Mouse (Mus musculus): ENCODE results near the gene Nos1ap. TPM values are rescaled to one million over a fixed set of nuclear protein-coding genes. Genes with fewer than 3 reads are reported as not detected.

The Nos1ap gene
- total RNA-seq, 2 experiments from 2014 or later: 140 to 141 TPM

DNA sequence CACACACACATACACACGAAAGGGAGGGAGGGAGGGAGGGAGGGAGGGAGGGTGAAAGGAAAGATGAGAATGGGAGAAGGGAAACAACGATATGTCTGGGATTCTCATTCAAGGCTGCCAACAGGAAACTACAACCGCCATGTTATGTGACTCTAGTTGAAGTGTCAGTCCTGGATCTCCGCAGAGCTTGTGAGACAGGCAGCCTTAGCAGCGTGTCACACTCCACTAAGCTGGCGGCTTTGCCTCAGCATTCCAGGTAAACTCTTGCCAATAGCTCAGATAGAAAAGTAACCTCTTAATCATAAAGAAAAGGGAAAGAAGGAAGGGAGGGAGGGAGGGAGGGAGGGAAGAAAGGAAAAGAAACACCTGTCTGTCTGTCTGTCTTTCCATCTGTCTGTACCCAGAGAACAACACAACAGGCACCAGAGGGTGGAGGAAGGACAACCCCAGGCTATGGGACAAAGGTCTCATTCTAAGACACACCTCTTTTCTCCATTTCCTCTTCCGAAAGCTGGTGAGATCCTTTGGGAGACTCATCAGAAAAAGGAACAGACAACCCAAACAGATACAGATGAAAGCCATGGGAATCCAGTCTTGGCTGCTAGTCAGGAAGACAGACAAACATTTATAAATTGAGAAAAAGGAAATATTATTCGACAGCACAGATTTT, 107.3 kb downstream of the Nos1ap start:
- intact Hi-C loops (cut with DNase I): no loop called here
- DNase-seq (ENCODE audit: low spot score in 2 of 2): no peak

DNA sequence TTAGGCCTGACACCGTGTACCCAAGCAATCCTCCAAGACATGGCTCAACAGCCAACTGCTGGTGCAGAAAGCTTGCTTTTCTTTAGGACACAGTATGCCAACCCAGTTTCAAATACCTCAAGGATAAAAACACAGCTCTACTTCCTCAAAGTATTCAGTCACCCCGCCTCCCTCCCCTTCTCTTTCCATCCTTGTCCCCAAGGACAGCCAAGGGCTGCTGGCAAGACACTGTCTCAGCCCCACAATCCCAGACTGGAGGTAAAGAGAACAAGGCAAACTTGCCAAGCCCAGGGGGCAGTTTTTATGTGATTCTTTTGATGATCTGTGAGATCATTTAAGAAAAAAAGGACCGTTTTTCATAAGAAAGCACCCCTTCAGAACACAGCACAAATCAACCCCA, 108.6 kb downstream of the Nos1ap start:
- no peak for DNase-seq (ENCODE audit: low spot score in 2 of 2)
- intact Hi-C loops (cut with DNase I): no loop called here

DNA sequence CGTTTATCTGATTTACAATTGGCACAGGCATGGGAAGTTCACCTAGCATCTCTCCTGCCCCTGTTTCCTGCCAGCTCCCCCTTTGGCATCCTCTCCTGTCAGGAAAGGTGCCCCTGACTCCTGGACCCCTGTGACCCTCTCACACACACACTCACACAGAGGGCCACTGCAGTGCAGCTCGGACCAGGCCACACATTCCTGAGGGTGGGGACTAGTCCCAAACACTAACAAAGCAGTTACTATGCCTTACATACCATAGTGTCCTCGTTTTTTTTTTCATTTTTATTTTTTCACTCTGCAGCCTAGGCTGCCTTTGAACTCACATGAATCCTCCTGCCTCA, 110.2 kb downstream of the Nos1ap start:
- intact Hi-C loops (cut with DNase I): no loop called here

DNA sequence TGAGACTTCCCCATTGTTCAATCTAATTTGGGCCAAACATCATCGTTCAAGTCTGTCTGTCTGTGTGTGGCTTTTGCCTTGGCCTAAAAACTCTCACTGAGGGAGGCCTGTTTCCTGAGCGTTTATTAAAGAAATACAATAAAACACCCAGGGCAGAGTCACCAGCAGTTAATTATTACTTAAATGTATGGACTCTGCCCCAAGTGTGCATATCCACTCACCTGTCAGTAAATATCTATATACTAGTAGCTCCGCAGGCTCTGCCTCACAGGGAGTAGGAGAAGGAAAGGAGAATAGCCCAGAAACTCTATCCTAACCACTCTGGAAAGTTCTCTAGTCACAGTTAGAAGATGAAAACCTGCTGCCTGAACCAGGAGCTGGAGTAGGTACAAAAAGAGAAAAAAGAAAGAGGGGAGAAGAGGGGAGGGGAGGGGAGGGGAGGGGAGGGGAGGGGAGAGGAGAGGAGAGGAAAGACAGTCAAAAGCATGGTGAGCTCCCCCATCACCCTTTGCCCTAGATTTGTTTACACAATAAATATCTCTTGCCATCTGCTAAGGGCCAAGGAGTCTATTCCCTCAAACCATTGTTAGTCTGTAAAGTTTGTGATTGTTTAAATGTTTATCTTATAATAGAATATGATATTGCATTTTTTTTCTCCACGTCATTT, 110.7 kb downstream of the Nos1ap start:
- DNase-seq (ENCODE audit: low spot score in 2 of 2): no peak
- intact Hi-C loops (cut with DNase I): no loop called here

More for the DNA sequence above, 110.2 kb downstream of the Nos1ap start:
- no peak for DNase-seq (ENCODE audit: low spot score in 2 of 2)

DNA sequence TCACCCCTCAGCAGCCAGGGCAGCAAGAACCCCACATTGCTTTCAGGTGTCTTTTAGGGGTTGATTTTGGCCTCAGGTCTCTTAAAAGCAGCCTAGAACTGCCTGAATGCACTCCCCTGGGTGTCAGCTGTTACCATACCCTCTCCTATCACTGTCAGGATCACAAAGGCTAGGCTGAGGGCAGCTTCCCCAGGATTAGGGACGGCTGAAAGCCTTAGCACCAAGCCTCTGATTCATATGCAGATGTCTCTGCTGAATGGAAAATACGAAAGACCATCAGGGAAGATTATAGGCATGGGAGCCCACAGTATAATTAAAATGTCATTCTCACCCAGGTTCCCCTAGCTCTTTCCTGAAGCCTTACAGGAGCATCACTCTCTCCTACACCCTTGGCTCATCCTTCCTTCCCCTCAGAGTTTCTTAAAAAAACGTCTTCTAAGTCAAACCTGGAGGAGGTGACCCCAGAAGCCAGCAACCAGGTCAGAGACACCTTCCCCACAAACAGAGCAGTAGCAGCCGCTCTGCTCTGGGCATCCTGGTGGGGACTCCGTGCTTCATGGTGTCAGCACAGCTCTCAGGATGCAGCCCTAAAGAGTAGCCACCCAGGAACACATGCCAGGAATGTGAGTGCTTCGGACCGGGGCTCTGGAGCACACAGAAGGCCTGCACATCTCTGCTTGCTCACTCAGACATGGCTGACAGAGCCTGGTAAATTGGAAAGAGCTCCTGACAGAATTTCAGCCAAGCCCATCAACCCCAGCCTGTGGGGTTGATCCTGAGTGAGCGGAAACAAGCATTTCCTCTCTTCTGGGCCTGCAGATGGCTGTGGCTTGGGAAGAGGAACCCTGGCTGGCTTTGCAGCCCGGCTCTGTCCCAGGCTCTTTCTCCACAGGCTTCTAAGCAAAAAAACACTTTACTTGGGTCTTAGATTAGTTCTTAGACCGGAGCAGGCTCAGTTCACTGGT, 111.7 kb downstream of the Nos1ap start:
- no peak for DNase-seq (ENCODE audit: low spot score in 2 of 2)
- intact Hi-C loops (cut with DNase I): no loop called here

DNA sequence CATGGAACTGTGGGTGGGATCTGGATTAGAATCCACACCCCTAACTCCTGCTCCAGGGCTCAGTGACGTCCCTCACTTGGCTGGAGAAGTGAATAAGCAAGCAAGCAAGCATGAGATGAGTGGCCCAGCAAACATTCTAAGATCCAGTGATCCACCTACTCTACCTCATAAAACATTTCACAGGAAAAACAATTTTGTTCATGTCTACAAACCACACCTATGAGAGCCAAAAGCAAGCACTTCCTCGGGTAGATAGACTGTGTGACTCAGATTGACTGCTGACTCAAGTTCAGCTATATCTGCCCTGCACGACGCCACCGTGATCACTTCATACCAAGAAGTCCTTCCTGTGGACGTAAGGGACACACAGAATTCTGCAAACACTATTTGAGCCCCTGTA, 116.2 kb downstream of the Nos1ap start:
- no peak for DNase-seq (ENCODE audit: low spot score in 2 of 2)
- intact Hi-C loops (cut with DNase I): no loop called here

DNA sequence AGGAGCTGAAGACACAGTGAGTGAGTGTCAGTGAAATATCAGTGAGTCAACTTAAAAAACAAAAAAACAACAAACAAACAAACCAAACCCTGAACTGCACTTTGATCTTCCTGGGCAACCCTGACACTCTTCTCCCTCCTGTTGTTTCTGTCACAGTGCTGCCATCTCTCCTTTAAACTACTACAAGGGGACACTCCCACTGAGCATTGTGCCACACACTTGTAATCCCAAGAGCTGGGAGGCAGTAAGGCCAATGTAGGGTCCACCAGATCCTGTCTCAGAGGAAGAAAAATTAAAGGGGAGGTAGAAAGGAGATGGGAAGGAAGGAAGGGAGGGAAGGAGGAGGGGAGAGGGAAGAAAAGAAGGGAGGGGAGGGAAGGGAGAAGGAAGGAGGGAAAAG, 116.8 kb downstream of the Nos1ap start:
- intact Hi-C loops (cut with DNase I): no loop called here
- no peak for DNase-seq (ENCODE audit: low spot score in 2 of 2)

DNA sequence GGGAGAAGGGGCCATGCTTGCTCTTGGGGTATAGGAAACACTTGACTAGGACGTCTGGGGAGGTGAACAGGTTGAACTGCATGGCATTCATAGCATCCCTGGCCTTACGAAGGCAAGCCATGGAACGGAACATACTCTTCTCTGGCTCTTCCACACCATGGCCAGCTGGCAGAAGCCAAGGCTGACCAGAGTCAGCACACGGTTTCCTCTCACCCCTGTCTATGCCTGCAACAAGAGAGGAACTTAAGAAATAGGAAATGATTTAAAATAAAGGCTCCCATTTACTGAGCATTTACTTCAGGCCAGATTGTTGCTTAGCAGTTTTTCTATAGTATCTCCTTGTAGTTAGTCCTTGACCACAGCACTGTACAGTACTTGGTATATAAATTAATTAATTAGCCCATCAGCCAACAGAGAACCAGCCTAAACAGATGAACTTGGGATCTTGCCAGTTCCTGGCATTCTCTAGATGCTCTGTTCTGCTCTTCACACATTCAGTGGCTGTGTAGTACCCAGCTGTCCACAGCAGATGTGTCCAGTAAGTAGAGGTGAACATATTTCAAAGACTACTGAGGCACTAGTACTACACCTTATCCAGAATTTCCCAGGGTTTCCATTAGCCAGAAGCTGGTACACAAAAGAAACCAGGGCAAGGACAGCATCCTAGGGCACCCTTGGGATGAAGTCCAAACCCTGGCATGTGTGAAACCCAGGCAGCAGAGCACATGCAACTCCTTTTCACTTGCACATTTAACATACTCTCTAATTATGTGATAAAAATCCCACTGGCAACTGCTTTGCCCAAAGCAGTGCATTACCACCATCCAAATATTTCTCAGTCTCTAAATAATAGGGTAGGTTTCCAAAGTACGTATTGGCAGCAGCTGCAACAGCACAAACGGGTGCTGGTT, 123.3 kb downstream of the Nos1ap start:
- no peak for DNase-seq (ENCODE audit: low spot score in 2 of 2)
- intact Hi-C loops (cut with DNase I): no loop called here

DNA sequence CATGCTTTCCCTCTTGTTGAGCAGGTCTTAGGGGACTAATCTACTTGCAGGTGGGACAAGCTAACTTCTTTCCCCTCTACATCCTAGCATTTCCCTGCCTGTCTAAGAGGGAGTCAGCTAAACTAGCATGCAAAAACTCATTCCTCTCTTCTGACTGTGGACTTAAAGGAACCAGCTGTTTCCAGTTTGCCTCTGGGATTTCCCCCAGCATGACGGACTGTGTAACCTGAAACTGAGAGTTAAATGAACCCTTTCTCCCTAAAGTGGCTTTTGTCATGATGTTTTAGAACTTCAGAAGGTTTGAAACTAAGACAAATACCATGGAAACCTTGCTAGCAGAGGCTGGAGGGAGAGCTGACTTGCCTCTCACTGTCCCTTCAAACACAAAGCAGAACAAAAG, 127.5 kb downstream of the Nos1ap start:
- intact Hi-C loops (cut with DNase I): no loop called here
- DNase-seq (ENCODE audit: low spot score in 2 of 2): no peak

DNA sequence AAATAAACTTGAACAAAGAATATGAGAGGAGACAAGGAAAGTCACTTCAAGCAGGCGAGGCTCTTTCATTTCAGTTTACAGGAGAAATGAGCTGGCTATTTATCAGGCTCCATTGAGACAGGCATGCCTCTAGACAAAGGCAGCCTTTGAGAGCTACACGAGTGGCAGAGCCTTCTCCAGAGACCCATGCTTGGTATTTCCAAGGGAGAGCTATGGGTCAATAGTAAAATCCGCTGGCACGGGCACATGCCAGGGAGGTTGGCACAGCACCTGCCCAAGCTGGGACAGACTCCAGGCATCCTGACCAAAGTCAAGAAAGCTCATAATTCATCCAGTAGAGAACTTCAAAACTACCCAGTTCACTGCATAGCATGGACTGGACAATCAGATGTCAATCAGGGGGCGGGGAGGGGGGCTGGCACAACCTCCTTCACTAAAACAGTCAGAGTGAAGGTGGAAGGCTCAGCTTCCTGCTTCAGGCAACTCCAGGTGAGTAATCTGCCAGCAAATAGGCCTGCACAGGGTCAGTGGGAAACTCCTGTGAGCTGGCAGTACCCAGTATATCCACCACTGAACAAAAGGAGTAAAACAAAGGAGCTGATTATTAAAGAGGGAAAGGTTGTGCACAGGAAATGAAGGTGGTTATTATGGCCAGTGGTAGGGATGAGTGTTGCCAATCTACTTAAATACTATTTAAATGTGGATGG, 129.6 kb downstream of the Nos1ap start:
- intact Hi-C loops (cut with DNase I): no loop called here
- no peak for DNase-seq (ENCODE audit: low spot score in 2 of 2)

DNA sequence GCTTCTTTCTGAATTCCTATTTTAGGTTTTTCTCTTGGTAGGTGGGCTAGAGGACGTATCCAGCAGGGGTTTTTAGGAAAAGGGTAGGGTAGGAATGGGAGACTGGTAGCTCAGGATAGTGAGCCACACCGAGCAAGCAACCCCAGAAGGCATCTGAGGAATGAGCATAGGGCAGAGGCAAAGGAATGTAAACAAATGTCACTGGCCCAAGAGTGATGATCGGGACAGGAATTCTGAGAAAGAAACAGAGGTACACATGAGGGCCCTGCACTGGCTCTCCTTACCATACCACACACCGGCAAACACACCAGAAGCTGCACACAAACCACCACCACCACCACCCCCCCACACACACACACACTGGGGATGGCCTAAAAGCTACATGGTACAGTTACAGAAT, 132.0 kb downstream of the Nos1ap start:
- intact Hi-C loops (cut with DNase I): no loop called here
- no peak for DNase-seq (ENCODE audit: low spot score in 2 of 2)

DNA sequence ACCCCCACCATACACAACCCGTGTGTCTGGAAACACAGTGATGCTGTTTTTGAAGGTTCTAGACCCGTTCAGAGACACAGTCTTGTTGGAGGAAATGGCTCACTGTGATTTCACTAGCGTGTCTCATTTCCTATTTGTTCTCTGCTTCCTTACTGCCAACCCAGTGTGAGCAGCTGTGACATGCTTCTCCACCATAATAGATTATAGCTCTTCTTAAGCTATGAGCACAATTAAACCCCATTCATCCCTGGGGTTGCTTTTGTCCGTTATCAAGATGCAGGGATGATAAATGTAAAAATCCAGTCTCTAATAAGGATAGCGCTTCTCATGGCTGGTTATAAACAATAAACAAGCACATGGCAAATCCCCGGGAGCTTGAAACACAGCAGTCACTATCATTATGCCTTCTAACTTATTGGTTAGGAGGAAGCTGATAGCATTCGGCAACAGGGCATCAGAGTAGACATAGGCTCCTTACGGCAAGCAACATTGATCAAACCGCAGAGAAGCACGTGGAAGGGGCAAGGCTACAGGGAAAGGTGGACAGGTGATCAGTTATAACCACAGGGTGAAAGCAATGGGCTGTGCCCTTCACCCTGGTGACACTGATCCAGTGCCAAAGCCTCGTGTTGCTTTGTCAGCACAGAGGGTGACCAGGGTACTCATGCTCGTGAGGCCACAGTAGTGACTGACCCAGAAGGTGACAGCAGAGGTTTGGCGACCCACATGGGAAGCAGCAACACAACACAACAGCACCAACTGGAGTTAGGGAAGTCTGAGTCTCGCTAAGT, 133.6 kb downstream of the Nos1ap start:
- intact Hi-C loops (cut with DNase I): no loop called here
- DNase-seq (ENCODE audit: low spot score in 2 of 2): no peak

DNA sequence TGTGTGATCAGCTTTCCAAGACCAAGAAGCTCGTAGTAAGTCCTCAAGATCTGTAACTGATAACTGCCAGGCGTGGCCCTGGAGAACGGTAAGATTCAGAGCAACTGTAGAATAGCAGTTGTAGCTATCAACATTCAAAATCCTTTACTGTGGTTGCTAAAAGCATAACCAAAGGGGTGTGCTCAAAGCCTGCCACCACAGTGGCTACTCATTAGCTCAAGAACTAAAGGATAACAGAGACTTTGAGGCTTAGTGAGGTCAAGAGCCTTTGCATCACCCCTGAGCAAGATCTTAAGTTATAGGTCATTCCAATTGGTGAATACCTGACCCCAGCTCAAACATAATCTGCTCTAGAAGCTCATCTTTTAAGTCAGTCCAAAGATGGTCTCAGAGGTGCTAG, 134.3 kb downstream of the Nos1ap start:
- intact Hi-C loops (cut with DNase I): no loop called here
- no peak for DNase-seq (ENCODE audit: low spot score in 2 of 2)

DNA sequence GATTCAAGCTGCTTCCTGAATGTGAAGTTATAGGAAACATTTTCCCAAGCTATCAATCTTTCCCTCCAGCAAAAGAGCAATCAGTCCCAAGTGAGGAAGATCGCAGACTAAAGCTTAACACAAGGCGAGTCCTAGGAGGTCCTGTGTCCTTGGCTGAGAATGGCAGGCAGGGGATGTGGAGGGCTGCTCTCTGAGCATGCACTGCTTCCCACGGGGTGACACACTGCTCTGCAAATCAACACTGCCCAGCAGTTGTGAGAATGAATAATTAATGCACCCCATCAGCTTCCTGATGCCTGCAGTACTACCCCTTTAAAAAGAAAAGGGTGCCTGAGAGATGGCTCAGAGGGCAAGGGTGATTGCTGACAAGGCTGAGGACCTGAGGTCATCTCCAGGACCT, 136.2 kb downstream of the Nos1ap start:
- intact Hi-C loops (cut with DNase I): no loop called here

DNA sequence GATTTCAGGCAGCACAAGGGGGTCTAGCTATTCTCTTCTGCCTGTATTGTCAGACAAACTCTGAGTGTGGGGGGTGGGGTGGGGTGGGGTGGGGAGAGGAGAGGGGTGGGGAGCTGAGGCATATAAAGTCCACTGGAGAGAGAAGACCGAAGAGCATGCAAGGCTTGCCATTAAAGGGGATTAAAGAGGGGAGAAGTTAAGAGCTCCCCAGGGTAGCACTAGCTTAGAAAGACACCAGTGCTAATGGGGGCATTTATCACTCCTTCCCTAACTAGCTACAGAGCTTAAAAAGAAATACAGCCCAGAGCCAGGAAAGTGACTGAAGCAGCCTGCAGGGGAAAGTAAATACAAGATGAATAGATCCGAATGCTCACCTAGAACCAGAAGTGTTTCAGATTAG, 141.4 kb downstream of the Nos1ap start:
- DNase-seq (ENCODE audit: low spot score in 2 of 2): no peak
- intact Hi-C loops (cut with DNase I): no loop called here

More for the DNA sequence above, 136.2 kb downstream of the Nos1ap start:
- no peak for DNase-seq (ENCODE audit: low spot score in 2 of 2)

DNA sequence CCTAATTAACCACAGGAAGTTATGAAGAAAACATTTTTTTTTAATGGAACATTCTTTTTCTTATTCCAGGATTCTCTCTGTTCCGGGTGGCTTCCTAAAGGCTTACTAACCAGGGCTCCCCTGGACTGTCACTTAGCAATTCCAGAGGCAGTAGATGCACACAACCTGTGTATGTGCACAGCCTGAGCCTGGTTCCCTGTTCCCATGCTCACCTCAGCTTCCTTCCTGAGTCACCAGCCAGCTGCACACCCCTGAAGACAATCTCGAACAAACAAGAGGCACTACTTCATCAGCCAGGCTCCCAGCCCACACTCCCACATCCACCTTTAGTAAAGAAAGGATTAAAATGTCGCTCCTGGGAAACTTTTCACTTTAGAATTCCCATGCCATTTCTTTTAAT, 144.2 kb downstream of the Nos1ap start:
- intact Hi-C loops (cut with DNase I): no loop called here
- no peak for DNase-seq (ENCODE audit: low spot score in 2 of 2)

DNA sequence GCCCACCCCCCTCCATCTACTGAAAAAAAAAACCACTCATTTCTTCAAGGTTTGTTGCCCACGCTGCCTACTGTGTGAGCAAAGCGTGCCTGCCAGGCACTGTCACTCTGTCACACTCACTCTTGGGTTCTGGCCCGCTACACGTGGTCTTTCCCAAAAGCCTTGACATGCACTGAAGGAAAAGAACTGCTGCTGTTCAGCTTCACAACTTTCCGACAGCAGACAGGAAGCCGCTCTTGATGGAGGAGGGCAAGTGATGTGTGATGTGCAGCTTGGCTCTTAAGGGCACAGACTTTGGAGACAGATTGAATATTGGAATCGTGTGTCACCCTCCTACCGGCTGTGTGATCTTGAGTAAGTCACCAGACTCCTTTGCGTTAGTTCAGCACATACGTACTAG, 149.3 kb downstream of the Nos1ap start:
- DNase-seq (ENCODE audit: low spot score in 2 of 2): peak in 1 of 2 experiments; percentile 51
- intact Hi-C loops (cut with DNase I): no loop called here

DNA sequence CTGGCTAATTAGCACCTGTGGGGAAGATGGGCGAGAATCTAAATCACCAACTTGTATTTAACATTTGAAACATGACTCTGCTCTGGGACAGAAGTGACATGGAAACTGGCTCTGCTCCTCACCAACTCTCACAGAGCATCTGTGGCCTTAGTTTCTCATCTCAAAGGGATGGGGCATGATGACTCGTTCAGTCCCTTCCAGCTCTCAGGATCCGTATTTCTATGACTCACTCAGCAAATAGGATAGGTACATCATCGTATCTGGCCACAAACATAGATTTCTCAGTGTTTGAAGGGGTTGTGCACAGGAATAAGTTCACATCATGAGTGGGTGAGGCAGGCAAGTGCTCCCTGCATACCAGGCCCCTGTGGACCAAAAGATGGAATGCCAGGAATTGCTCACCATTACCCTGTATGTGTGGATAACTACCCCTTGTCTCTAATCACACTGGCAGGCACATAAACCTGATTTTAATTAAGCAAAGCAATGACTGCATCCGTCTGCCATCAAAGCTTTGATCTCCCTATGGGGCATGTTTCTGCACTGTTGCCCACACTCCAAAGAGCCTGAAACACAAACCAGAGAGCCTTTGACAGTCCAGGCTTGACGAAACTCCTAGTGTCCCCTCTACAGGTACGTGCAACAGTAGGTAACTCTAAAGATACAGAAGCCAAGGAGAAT, 151.1 kb downstream of the Nos1ap start:
- DNase-seq (ENCODE audit: low spot score in 2 of 2): no peak
- intact Hi-C loops (cut with DNase I): no loop called here

Measured in left cerebral cortex, postnatal 14 days (tissue).